Mouse (Mus musculus) heart, postnatal 25 days (tissue): ENCODE measurements around the gene Zfp207. TPM values are rescaled to one million over a fixed set of nuclear protein-coding genes. Genes with fewer than 3 reads are reported as not detected.
"Not testable (repeated sequence)": the region's sequence is repeated elsewhere in the genome, so short reads cannot be mapped to it uniquely, and the experiment has no call there.

Source experiments
- DNase-seq: peaks from one replicate; pipeline ENCODE4 v3.0.0; 2022; ENCODE audit warnings: low spot score
- intact Hi-C: fragments of 180-260 bp; cut with DNase I; formaldehyde crosslinking; loops from one replicate; pipeline ENCODE4 v1.15.1; 2025
- total RNA-seq, 2 experiments: library from RNA; stranded (reverse); gene quantifications; 2 replicates each; pipeline ENCODE4 v1.2.3; 2021

Zfp207 gene
- total RNA-seq, 2 experiments from 2014 or later, result 68.5 to 79.5 TPM

GRCm38 (mm10) chr11:80396617-80397016, 13.5 kb downstream of the Zfp207 start:
- no peak for DNase-seq
- intact Hi-C loops, result no loop called here

- DNase-seq, intact Hi-C loops: not testable (repeated sequence)
Measured at GRCm38 (mm10) chr11:80407878-80408277, 24.8 kb downstream of the Zfp207 start.

- intact Hi-C loops, result no loop called here
- no peak for DNase-seq
Measured at GRCm38 (mm10) chr11:80410377-80410776, 27.3 kb downstream of the Zfp207 start.

GRCm38 (mm10) chr11:80417085-80417484, 34.0 kb downstream of the Zfp207 start:
- intact Hi-C loops, result no loop called here
- DNase-seq, result no peak

GRCm38 (mm10) chr11:80419743-80420142, 36.7 kb downstream of the Zfp207 start:
- intact Hi-C loops, result no loop called here
- no peak for DNase-seq

- intact Hi-C loops, result no loop called here
Measured at GRCm38 (mm10) chr11:80420202-80420984, 37.3 kb downstream of the Zfp207 start.

GRCm38 (mm10) chr11:80421421-80422047, 38.5 kb downstream of the Zfp207 start:
- intact Hi-C loops, result no loop called here
- DNase-seq, result no peak

More at GRCm38 (mm10) chr11:80420202-80420984, 37.3 kb downstream of the Zfp207 start:
- DNase-seq, result no peak

- DNase-seq, result no peak
- intact Hi-C loops, result no loop called here
Measured at GRCm38 (mm10) chr11:80424691-80425090, 41.6 kb downstream of the Zfp207 start.

- no peak for DNase-seq
- intact Hi-C loops, result no loop called here
Measured at GRCm38 (mm10) chr11:80425247-80425778, 42.2 kb downstream of the Zfp207 start.

GRCm38 (mm10) chr11:80426029-80426813, 43.1 kb downstream of the Zfp207 start:
- DNase-seq, intact Hi-C loops: not testable (repeated sequence)

- intact Hi-C loops, result loop anchor here (2.0 kb wide), 1 partner anchor 242 kb away; no protein-coding TSS in a partner anchor
- DNase-seq, result peak; percentile 91
Measured at GRCm38 (mm10) chr11:80428381-80429008, 45.4 kb downstream of the Zfp207 start, which contains the start of gene Psmd11. Gene Psmd11, plus strand, starts transcription at chr11:80428615.

GRCm38 (mm10) chr11:80429009-80429475, 46.0 kb downstream of the Zfp207 start:
- intact Hi-C loops, result loop anchor here (2.0 kb wide), 1 partner anchor 242 kb away; no protein-coding TSS in a partner anchor
- no peak for DNase-seq

- no peak for DNase-seq
- intact Hi-C loops, result loop anchor here (2.0 kb wide), 1 partner anchor 241 kb away; no protein-coding TSS in a partner anchor
Measured at GRCm38 (mm10) chr11:80429500-80430166, 46.6 kb downstream of the Zfp207 start.

GRCm38 (mm10) chr11:80430366-80430910, 47.4 kb downstream of the Zfp207 start:
- intact Hi-C loops, result no loop called here
- DNase-seq, result no peak

- DNase-seq, result no peak
- intact Hi-C loops, result no loop called here
Measured at GRCm38 (mm10) chr11:80446916-80447315, 63.8 kb downstream of the Zfp207 start.

- intact Hi-C loops, result no loop called here
- no peak for DNase-seq
Measured at GRCm38 (mm10) chr11:80449859-80450258, 66.8 kb downstream of the Zfp207 start.

GRCm38 (mm10) chr11:80452242-80452641, 69.2 kb downstream of the Zfp207 start:
- intact Hi-C loops, result no loop called here
- no peak for DNase-seq

GRCm38 (mm10) chr11:80453198-80453597, 70.1 kb downstream of the Zfp207 start:
- intact Hi-C loops, result no loop called here

More at GRCm38 (mm10) chr11:80453198-80453597, 70.1 kb downstream of the Zfp207 start:
- no peak for DNase-seq
